Mouse (Mus musculus) right cerebral cortex, postnatal 10 days (tissue): ENCODE data around the gene Trp53i11.

Experiments used
- DNase-seq, 2 experiments: peaks; one replicate each; pipeline ENCODE4 v3.0.0; 2021; ENCODE audit warnings: low spot score in 2 of 2

Gene Trp53i11

DNA sequence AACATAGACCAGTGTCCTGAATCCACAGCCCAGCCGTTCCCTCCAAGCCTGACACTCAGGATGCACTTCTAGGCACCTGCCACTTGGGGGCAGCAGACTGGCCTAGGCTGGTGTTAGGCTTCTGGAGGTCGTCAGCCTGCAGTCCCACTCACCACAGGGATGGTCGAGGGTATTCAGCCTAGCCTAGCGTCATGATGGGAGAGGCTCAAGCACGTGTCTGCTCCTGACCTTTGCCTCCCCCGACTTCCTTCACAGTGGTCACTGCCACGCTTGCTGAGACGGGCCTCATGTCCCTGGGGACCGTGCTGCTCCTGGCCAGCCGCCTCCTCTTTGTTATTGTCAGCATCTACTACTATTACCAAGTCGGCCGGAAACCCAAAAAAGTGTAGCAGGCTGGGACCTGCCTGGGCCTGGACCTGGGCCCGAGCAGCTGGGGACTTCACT is 12.2 kb downstream of the Trp53i11 start:
- DNase-seq = peak in 1 of 2 experiments; percentile 63

GRCm38 (mm10) chr2:93200681-93201340 is 13.5 kb downstream of the Trp53i11 start:
- DNase-seq = no peak

DNA sequence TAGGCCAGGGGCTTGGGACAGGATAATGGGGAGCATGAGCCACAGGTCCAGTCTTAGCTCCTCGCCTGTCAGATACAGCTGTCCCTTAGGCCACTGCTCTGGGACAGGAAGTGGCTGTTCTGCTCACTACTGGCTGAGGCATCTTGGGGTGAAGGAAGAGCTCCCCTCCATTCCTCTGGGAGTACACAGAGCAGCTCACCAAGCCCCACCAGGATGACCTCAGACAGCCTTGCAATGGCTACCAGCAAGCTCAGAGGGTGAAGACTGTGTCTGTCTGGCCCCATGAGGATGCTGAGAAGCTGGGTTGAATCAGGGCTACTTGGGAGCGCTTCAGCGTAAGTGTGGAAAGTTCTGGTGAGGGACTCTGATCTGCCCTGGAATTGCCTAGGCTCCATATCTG is 14.6 kb downstream of the Trp53i11 start:
- no peak for DNase-seq

DNA sequence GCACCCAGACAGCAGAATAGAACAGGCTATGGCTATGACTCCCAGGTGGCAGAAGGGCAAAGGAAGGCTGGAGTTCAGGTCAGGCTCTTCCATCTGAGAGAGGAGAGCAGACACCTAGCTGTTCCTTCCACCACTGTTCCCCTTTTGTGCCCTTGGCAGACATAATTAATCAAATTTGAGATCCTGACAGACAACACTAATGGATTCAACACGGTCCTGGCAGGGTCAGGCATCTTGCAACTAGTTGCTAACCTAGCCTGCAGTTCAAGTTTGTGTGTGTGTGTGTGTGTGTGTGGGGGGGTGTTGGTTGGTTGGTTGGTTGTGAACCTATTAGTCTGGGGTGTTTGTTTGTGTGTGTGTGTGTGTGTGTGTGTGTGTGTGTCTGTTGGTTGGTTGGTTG is 15.4 kb downstream of the Trp53i11 start:
- no peak for DNase-seq

GRCm38 (mm10) chr2:93203682-93204081 is 16.3 kb downstream of the Trp53i11 start:
- DNase-seq = peak; percentile 64 to 77

GRCm38 (mm10) chr2:93204571-93204970 is 17.2 kb downstream of the Trp53i11 start:
- DNase-seq = no peak

GRCm38 (mm10) chr2:93206126-93206525 is 18.8 kb downstream of the Trp53i11 start:
- DNase-seq = no peak

DNA sequence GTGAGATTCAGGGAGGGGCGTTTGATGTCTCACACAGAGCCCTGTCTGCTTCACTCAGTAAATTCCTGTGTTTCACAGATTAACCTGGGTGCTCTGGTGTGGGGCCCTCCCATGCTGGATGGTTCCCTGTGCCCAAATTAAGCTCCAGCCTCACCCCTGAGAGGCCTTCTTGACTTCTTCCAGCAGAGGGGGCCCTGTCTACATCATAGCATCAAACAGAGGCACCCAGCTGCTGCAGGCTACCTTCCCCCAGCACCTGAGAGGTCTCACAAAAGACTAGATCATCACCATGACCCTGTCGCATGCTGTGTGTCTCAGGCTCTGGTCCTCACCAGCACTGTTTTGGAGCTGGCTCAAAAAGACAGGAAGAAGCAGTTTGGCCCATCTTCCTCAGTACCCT is 25.0 kb downstream of the Trp53i11 start:
- no peak for DNase-seq

GRCm38 (mm10) chr2:93212865-93213264 is 25.5 kb downstream of the Trp53i11 start:
- DNase-seq = no peak

DNA sequence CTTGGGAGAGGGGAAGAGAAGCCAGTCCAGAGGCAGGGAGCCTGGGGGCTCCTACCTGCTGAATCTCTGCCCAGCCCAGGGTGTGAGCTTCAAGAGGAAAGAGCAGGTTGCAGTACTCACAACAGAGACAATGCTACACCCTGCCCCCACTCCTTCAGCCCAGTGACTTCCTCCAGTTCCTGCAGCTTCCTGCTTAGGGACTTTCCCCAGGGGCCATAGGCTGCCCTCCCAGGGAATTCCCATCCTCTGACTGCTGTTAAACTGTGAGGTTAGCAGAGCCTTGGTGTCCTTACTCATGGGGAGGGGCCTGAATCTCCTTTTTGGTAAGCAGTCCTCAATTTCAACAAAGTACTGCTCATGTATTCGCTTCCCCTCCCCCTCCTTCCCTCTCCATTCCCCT is 26.8 kb downstream of the Trp53i11 start:
- no peak for DNase-seq

DNA sequence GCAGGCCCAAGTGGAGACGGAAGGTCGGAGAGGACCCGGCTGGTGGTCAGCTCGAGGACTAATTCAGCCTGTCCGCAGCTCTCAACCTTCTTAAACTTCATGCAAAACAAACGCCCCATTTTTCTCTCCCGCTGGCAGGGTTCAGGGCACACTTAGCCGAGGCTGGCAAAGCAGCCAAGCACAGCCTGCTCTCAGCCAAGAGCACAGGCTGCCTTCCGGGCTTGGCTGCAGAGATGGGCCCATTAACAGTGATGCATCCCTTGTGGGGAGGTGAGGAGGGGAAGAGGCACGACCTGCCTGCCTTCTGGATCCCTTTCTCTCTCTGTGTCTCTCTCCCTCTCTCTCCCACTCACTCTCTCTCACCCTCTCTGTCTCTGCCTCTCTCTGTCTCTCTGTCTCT is 28.4 kb downstream of the Trp53i11 start:
- DNase-seq = no peak

GRCm38 (mm10) chr2:93217015-93217414 is 29.7 kb downstream of the Trp53i11 start:
- peak; percentile 89 to 93 for DNase-seq

- no peak for DNase-seq
Measured at GRCm38 (mm10) chr2:93218353-93218990, 31.1 kb downstream of the Trp53i11 start.

- no peak for DNase-seq
Measured at GRCm38 (mm10) chr2:93219576-93219975, 32.2 kb downstream of the Trp53i11 start.

DNA sequence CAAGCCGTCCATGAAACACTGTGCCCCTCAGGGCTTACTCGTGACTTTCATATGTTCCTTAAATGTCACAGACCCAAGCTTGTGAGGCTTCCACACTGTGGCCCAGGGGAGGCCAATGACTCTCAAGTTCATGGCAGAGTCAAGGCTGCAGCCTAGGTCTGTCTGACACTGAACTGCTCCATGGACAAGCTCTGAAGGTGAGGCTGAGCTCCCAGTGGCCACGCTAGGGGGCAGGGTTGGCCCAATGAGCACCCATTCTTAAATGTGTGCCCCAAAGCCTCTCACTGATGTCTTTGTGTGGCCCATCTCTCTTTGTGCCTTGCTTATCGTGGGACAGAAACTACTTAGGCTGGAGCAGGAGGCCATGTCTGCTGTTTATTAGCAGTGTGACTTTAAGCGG is 33.1 kb downstream of the Trp53i11 start:
- DNase-seq = no peak

DNA sequence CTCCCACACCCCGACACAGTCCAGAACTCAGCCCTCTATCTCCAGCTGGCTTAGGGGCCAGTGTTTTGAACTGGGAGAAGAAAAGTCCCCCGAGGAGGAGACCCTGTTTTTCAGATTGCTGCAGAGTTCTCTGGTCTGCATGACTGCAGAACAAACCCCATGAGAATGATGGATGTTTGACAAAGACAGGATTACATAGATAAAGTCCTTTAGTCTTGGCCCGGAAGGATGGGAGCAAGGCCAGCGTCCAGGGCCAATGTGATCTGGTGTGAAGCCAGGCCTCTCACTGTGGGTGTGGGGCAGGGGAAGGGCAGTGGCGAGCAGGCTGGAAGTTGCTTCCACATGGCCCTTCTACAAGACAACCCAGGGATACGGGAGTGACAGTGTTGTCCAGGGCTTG is 36.1 kb downstream of the Trp53i11 start:
- DNase-seq = no peak

DNA sequence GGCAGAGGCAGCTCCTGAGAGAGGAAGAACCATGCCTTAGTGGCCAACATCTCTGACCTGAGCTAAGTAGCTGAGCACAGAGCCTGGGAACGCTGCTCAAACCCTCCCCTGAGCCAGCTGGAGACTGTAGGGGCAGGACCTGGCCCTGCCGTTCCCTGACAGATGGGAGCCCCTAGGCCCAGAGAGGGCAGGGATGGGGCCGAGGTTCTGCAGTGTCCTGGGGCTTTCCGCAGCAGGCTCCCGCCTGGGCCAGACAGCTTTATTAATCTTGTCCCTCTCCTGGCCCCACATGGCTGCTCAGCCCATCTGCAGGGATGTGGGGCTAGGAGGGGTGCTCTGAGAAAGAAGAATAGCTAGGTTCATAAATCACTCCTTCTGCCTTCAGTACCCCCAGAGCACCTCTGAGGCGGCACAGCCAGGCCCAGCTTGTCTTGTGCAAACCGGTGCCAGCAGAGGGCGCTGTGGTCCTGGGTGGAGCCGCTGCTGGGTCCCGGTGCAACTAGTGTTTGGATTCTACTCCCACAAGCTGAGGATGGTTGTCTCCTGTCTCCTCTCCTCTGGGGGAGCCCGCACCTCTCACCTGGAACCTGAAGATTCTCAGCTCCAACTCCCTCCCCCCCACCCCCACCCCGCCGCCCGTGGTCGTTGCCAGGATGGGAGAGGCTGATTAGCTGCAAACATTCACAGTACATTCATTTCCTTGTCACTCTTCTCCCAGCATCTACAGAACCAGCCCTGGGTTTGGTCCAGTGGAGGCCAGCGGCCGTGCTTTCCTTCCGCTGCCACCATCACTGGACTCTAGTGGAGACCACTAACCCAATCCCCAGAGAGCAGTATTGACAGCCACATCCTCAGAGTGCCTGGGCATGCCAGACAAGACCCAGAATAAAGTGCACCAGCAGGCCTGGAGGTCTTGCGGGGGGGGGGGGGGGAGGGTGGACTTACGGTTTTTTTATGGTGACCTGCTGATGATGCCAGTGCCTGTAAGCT is 39.6 kb downstream of the Trp53i11 start:
- DNase-seq = peak; percentile 64 to 88

DNA sequence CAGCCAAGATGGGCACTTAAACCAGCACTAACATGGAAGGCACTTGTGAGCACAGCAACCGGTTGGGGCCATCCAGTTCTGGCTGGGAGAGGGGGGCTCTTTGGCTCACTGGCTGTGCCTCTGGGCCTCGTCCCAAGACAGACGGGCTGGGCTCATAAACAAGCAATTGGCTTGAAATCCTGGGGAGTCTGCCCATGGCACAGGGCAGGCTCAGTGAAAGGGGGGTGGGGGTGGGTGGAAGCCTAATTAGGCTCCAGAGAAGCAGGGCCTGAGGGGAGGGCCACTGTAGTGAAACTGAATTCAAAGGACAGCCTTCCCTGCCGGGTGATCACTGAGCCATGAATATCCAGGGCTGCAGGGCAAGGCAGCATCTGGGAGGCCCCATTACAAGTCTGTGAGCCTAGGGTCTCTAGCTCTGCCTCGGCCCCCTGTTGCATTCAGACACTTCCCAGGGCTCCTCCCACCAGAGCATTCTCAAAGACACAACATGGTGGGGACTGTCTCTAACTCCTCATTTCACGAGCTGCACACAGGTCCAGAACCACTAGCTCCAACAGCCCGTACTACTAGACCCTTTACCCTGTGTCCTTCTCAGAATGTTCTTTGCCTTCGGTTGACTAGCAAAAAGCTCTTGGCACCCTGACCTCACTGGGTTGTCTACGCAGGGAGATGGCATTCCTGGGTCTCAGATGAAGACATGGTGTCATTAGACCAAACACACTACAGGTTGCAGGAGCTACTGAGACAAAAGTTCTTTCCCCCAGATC is 40.5 kb downstream of the Trp53i11 start:
- DNase-seq = peak; percentile 58 to 78

DNA sequence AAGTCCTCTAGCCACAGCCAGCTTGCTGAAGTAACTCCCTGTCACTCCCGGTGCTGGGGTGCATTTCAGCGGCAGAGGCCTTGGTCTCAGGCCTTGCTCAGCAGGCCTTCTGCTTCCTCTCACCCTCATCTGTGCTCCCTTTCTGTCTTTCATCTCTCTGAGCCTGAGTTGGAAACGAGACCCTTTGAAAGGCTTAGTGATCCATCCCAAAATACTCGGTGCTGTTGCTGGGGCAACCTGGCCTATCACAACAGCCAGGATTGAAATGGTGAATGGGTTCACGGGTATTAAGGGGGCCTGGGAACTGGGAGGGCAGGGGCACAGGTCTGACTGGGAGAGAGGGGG is 41.1 kb downstream of the Trp53i11 start:
- DNase-seq = peak in 1 of 2 experiments; percentile 37

DNA sequence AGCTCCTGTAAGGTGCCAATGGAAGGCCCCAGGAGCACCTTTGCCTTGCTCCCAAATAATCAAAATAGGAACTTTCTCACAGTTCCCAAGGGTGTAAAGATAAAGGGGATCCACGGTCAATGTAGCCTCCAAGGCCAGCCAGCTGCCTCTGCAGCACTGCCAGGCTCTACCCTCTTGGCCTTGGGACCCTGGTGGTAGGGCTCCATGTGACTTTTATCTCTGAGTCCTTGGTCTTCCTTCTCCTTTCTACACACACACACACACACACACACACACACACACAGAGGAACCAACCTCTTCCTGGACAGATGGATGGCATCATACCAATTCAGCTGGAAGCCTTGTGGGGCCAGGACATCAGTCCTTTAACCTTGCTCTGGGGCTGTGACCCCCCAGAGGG is 44.8 kb downstream of the Trp53i11 start:
- no peak for DNase-seq

DNA sequence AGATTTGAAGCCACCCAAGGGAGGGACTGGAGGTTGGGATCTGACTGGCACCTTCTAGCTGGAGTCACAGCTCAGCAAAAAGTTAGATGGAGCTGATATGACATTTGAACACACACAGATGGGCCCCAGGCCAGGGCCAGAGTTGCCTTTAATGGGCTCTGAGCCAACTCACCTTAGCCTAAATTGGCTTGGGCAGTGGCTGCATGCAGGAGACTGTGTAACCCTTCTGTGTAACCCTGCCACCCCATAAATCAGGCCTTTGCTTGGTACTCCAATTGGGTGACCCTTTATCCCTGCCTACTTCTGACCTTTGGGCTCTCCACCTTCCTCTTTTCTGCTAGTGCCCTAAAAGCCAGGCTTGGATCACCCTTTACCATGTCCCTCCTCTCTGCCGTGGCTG is 49.7 kb downstream of the Trp53i11 start:
- no peak for DNase-seq

- no peak for DNase-seq
Measured at GRCm38 (mm10) chr2:93238864-93239263, 51.5 kb downstream of the Trp53i11 start.
